In the genomic region with DNA sequence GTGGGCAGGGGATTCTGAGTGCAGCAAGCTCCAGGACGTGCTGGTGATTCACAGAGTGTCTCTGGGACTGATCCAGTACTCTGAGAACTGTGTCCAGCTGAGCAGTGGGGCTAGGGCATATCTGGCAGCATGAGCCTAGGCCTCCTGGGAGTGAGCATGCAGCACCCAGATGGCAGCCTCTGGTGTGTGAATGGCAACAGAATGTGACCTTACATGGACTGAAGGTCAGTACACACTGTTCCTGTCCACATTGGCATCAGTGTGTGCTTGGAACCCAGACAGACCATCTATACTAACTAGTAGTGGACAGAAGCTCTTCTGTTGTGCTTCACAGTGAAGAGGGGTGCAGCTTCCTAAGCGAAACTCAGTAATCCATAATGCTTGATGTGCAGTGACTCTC, we compare ENCODE assay signal across 26 mouse cellular contexts. TPM values are rescaled to one million over a fixed set of nuclear protein-coding genes. Genes with fewer than 3 reads are reported as not detected.
DNase-seq lines count a peak whose midpoint lies in the region; ATAC-seq and TF ChIP-seq lines count a peak whose summit lies in the region.
"Had no signal": no experiment of that assay in that cellular context is flagged by ENCODE, and none has a peak within 500 bp of the region (broad histone marks: within the 10 kb centered on the region; RNA-seq: fewer than 3 reads in every experiment).

No protein-coding gene starts in this region.

- H3K9me3 ChIP-seq in heart, postnatal 0 days (replicated peaks; ENCODE audit: control insufficient read depth, low read length): no peaks in the 10 kb centered on the region
- no peaks in the 10 kb centered on the region for H3K9me3 ChIP-seq in heart, embryonic 12.5 days (replicated peaks)
- no peaks in the 10 kb centered on the region for H3K9me3 ChIP-seq in liver, postnatal 0 days (ENCODE audit: low read length)
- H3K9me3 ChIP-seq in stomach, postnatal 0 days (ENCODE audit: control insufficient read depth, low read length): no peaks in the 10 kb centered on the region
- H3K9me3 ChIP-seq: hindbrain, embryonic 12.5 days; liver, embryonic 15.5 days; midbrain, embryonic 13.5 days had no signal

- 92% methylated on average over 2 of the region's 2 CpGs for WGBS in heart, postnatal 0 days
- 90% methylated on average over 2 of the region's 2 CpGs for WGBS in heart, embryonic 12.5 days
- 79% methylated on average over 2 of the region's 2 CpGs for WGBS in liver, postnatal 0 days (ENCODE audit: insufficient replicate concordance)
- WGBS in stomach, postnatal 0 days: 67% methylated on average over 2 of the region's 2 CpGs

- ATAC-seq in heart, postnatal 0 days (ENCODE audit: insufficient read depth, low read depth): peak; percentile 41; the same call in 1 of the 2 replicates
- ATAC-seq in heart, embryonic 12.5 days (ENCODE audit: insufficient number of reproducible peaks, low FRiP score): no peak
- ATAC-seq in liver, postnatal 0 days: peak; percentile 56
- ATAC-seq in stomach, postnatal 0 days (ENCODE audit: low FRiP score, low TSS enrichment): 0 out of 2 replicates have a peak, but pooled peaks have one; percentile 21
- ATAC-seq: activated CD4-positive, CD25-positive, alpha-beta regulatory T cell, adult 4 months; forebrain, embryonic 16.5 days; midbrain, embryonic 13.5 days had no signal

- no peak overlapping the region for H3K27ac ChIP-seq in heart, postnatal 0 days (ENCODE audit: low read depth)
- H3K27ac ChIP-seq in heart, embryonic 12.5 days (ENCODE audit: poor library complexity, severe bottlenecking): no peak overlapping the region
- no peak overlapping the region for H3K27ac ChIP-seq in liver, postnatal 0 days (ENCODE audit: low read depth)
- H3K27ac ChIP-seq in stomach, postnatal 0 days (replicated peaks): no peak overlapping the region
- H3K27ac ChIP-seq: hindbrain, embryonic 12.5 days; liver, embryonic 15.5 days; midbrain, embryonic 13.5 days had no signal

- no peak for TF ChIP-seq EP300 in heart, postnatal 0 days (IDR thresholded peaks at IDR 0.05; ENCODE audit: low read depth)
- TF ChIP-seq EP300 in liver, postnatal 0 days (IDR thresholded peaks at IDR 0.05; ENCODE audit: low read depth): no peak
- no peak for TF ChIP-seq EP300 in stomach, postnatal 0 days (optimal IDR thresholded peaks at IDR 0.05)

- H3K4me1 ChIP-seq in heart, postnatal 0 days (ENCODE audit: control insufficient read depth, insufficient read depth): no peaks in the 10 kb centered on the region; the same call in 1 of the 2 replicates
- no peaks in the 10 kb centered on the region for H3K4me1 ChIP-seq in heart, embryonic 12.5 days (replicated peaks)
- no peaks in the 10 kb centered on the region for H3K4me1 ChIP-seq in liver, postnatal 0 days (ENCODE audit: insufficient read depth)
- no peaks in the 10 kb centered on the region for H3K4me1 ChIP-seq in stomach, postnatal 0 days (replicated peaks; ENCODE audit: control insufficient read depth, insufficient read depth)
- H3K4me1 ChIP-seq: hindbrain, embryonic 12.5 days; liver, embryonic 15.5 days; midbrain, embryonic 13.5 days had no signal

- no peak overlapping the region for H3K9ac ChIP-seq in heart, postnatal 0 days (replicated peaks; ENCODE audit: low read depth, low read length)
- H3K9ac ChIP-seq in heart, embryonic 12.5 days: no peak overlapping the region
- H3K9ac ChIP-seq in liver, postnatal 0 days (replicated peaks): no peak overlapping the region
- no peak overlapping the region for H3K9ac ChIP-seq in stomach, postnatal 0 days (ENCODE audit: low read length)
- H3K9ac ChIP-seq: hindbrain, embryonic 12.5 days; liver, embryonic 15.5 days; midbrain, embryonic 13.5 days had no signal

- no peak overlapping the region for H3K4me3 ChIP-seq in heart, postnatal 0 days (ENCODE audit: low read depth, low read length)
- H3K4me3 ChIP-seq in heart, embryonic 12.5 days: no peak overlapping the region
- no peak overlapping the region for H3K4me3 ChIP-seq in liver, postnatal 0 days (ENCODE audit: low read depth, low read length)
- no peak overlapping the region for H3K4me3 ChIP-seq in stomach, postnatal 0 days (ENCODE audit: low read depth, low read length)
- H3K4me3 ChIP-seq: erythroblast, embryonic 14.5 days; hindbrain, embryonic 12.5 days; liver, embryonic 15.5 days; midbrain, embryonic 13.5 days had no signal

- H3K27me3 ChIP-seq in heart, postnatal 0 days (ENCODE audit: control insufficient read depth, insufficient read depth, low read length): no peaks in the 10 kb centered on the region
- no peaks in the 10 kb centered on the region for H3K27me3 ChIP-seq in heart, embryonic 12.5 days (replicated peaks)
- H3K27me3 ChIP-seq in liver, postnatal 0 days (ENCODE audit: insufficient read depth, low read length): no peaks in the 10 kb centered on the region
- no peaks in the 10 kb centered on the region for H3K27me3 ChIP-seq in stomach, postnatal 0 days (ENCODE audit: control insufficient read depth, insufficient read depth, low read length)
- H3K27me3 ChIP-seq: CH12.LX; hindbrain, embryonic 12.5 days; liver, embryonic 15.5 days; midbrain, embryonic 13.5 days had no signal

- DNase-seq in heart, postnatal 0 days (ENCODE audit: low spot score): no peak
- no peak for DNase-seq in liver, postnatal 0 days
- DNase-seq in liver: no peak
- DNase-seq in brain, adult 2 months (ENCODE audit: low read depth, low spot score): peak; percentile 43
- DNase-seq in stomach, postnatal 0 days (ENCODE audit: low spot score): no peak
- DNase-seq in ovary, postnatal 36 days (ENCODE audit: low spot score): no peak
- DNase-seq: B cell, adult 2 months; cerebellum, adult 18-20 months; cerebellum, postnatal 10 days; kidney, adult 8-10 months; kidney, postnatal 10 days; layer of hippocampus, postnatal 36 days; left cerebral cortex, postnatal 4 days; lung, postnatal 36 days; retina, postnatal 1 day; right cerebral cortex, postnatal 14 days; thymus, adult 2 months; thymus, postnatal 4 days had no signal

- H3K36me3 ChIP-seq in heart, postnatal 0 days (replicated peaks; ENCODE audit: control insufficient read depth, insufficient read depth, low read length): peaks cover 74% of the 10 kb centered on the region
- peaks cover 51% of the 10 kb centered on the region for H3K36me3 ChIP-seq in heart, embryonic 12.5 days
- H3K36me3 ChIP-seq in liver, postnatal 0 days (replicated peaks; ENCODE audit: insufficient read depth, low read length): peaks cover 61% of the 10 kb centered on the region
- peaks cover 6% of the 10 kb centered on the region; the same call in 1 of the 2 replicates for H3K36me3 ChIP-seq in stomach, postnatal 0 days (ENCODE audit: control insufficient read depth, insufficient read depth, low read length)

- H3K4me2 ChIP-seq in heart, postnatal 0 days (ENCODE audit: low read depth, low read length): no peak overlapping the region
- H3K4me2 ChIP-seq in heart, embryonic 12.5 days: no peak overlapping the region
- no peak overlapping the region for H3K4me2 ChIP-seq in liver, postnatal 0 days (ENCODE audit: low read depth, low read length)
- H3K4me2 ChIP-seq in stomach, postnatal 0 days (replicated peaks; ENCODE audit: low read depth): no peak overlapping the region
- H3K4me2 ChIP-seq: hindbrain, embryonic 12.5 days; liver, embryonic 15.5 days; midbrain, embryonic 13.5 days had no signal

- no peak for TF ChIP-seq CTCF in heart, postnatal 0 days (IDR thresholded peaks at IDR 0.05; ENCODE audit: low read depth)
- no peak for TF ChIP-seq CTCF in liver, postnatal 0 days (IDR thresholded peaks at IDR 0.05; ENCODE audit: low read depth)
- no peak for TF ChIP-seq CTCF in stomach, postnatal 0 days (IDR thresholded peaks at IDR 0.05; ENCODE audit: low read depth)

RNA-seq across cellular contexts. Expression of a gene that starts 23.6 kb away (rescaled TPM):
- 6.6 and 9.5 TPM in 2 replicates for total RNA-seq in heart, postnatal 0 days (2014; rRNA removed; ENCODE audit: low replicate concordance)
- 1.1 TPM in 2 replicates for polyA plus RNA-seq in heart, postnatal 0 days (2015; fragmentation: Nextera tagmentation; extraction: Ambion mirVana)
- 2.0 and 2.3 TPM in 2 replicates for polyA plus RNA-seq in heart, embryonic 12.5 days (2016; fragmentation: Nextera tagmentation; extraction: Ambion mirVana)
- 1.4 and 1.6 TPM in 2 replicates for polyA plus RNA-seq in liver, postnatal 0 days (2015; fragmentation: Nextera tagmentation; extraction: Ambion mirVana)
- 1.2 and 1.5 TPM in 2 replicates for polyA plus RNA-seq in stomach, postnatal 0 days (2015; fragmentation: Nextera tagmentation; extraction: Ambion mirVana)
